Mouse (Mus musculus): Measurements from ENCODE around the gene Ccdc89. TPM values are rescaled to one million over a fixed set of nuclear protein-coding genes. Genes with fewer than 3 reads are reported as not detected.

Ccdc89 gene
- not detected in 2 replicates for total RNA-seq (2015)
- 0.54 and 0.58 TPM in 2 replicates for total RNA-seq (2017)

- ATAC-seq (replicated peaks; ENCODE audit: poor library complexity): peak; percentile 100
These were observed at the start of gene Ccdc89 for GRCm38 (mm10) chr7:90426020-90427001. Ccdc89 (plus strand) TSS chr7:90426577.

DNA sequence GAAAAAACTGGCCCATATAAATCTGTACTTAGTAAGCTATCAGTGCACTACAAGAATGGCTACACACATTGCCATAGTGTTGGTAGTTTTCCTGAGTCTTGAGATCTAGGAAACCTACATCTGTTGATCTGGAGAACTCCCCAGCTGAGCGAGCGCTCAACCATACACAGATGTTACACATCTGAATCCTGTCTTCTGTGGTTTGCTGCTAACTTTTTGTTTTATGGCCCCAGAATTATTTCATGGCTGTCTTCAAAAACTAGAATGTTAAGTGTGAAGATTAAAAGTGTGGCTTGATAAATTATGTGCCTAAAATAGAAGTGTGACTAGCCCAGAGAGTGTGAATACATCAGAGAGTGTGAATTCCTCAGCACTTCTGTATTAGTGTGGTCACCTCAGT, 42.0 kb upstream of the Ccdc89 start:
- ATAC-seq (replicated peaks; ENCODE audit: poor library complexity): no peak

GRCm38 (mm10) chr7:90386885-90387459, 39.4 kb upstream of the Ccdc89 start:
- ATAC-seq (replicated peaks; ENCODE audit: poor library complexity): no peak

DNA sequence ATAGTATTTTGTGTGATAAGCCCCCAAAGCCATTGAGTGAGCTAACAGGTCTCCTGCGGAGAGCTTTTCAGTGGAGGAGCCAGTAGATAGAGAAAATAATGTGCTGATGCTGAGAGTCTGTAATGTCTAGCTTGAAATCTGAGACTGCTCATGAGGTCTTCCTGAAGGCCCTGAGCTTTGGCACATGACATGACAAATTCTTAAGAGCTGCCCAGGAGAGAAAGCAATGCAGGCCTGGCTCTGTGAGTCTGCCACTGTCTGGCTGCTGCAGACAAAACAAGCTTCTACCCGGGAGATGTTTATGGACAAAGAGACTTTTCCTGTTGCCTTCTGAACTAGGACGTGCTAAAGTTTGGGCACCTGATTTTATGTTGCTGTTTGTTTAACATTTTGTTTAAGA, 36.6 kb upstream of the Ccdc89 start:
- ATAC-seq (replicated peaks; ENCODE audit: poor library complexity): no peak

DNA sequence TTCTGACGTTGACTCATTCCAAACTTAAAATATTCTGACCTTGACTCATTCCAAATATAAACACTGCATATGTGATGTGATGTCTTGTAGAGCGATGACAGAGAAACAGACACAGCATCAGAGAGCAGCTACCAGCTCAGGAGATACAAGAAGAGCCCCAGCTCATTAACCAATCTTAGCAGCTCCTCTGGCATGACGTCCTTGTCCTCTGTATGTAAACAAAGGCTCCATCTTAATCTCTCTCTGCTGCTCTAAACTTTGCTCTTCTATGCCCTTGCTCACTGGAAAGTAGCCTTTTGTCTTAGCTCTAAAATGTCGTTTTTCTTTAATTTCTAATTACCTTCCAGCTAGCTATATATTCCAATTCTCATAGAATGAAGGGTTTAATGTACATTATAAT, 31.3 kb upstream of the Ccdc89 start:
- no peak for ATAC-seq (replicated peaks; ENCODE audit: poor library complexity)

DNA sequence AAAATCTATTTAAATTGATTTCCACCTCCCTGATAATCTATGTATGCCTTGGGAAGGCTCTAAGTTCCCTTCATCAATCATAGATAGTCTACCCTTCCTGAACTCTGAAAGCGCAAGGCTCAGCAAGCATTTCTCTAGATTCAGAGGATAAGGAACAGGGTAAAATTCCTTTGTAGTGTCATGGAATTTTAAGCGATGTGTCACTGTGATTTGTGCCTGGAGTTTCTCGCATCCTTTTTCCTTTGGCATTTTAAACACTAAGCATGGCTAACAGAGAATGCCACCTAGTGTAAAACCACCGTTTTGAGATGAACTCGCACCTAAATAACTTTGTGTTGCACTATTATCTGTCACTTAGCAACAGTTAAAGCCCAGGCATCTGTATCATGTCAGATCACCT, 30.4 kb upstream of the Ccdc89 start:
- no peak for ATAC-seq (replicated peaks; ENCODE audit: poor library complexity)

DNA sequence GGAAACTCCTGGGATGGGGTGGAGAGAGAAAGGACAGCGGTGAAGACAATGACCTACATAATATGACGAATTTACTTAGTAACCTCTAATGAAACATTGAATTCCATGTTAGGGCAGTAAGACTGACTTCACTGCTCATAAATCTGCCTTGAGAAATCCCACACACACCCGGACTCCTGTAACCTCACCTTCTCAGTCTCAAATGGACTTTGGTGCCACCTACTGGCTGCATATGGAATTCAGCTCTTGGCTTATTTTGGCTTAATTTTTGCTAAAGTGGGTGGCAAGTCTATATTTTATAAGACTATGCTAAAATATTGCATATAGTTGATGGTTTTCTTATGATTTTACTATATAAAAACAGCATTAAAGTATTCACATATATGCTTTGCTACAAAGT, 16.4 kb upstream of the Ccdc89 start:
- peak; percentile 92 for ATAC-seq (replicated peaks; ENCODE audit: poor library complexity)

- ATAC-seq (replicated peaks; ENCODE audit: poor library complexity): no peak
These were observed 629 bp downstream of the Ccdc89 start for GRCm38 (mm10) chr7:90427006-90427405.

GRCm38 (mm10) chr7:90432221-90432620, 5.8 kb downstream of the Ccdc89 start:
- no peak for ATAC-seq (replicated peaks; ENCODE audit: poor library complexity)

DNA sequence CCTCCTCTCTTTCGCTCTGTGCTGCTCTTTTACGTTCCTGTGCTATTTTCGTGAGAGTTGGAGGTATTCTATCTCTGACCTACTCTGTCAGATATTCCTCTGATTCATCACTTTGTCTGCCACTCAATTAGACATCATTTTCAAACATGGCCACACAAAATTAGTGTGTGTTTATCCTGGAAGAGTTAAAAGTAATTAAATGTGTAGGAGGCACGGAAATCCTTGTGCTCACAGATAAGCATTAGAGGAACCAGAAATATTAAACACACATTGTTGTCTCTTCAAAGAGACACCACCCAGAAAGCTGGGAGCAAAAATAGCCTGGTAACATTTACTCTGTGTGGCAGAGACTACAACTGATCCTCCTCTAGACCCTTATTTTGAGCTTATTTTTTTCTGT, 13.7 kb downstream of the Ccdc89 start:
- no peak for ATAC-seq (replicated peaks; ENCODE audit: poor library complexity)

GRCm38 (mm10) chr7:90442070-90442469, 15.7 kb downstream of the Ccdc89 start:
- peak; percentile 8 for ATAC-seq (replicated peaks; ENCODE audit: poor library complexity)

DNA sequence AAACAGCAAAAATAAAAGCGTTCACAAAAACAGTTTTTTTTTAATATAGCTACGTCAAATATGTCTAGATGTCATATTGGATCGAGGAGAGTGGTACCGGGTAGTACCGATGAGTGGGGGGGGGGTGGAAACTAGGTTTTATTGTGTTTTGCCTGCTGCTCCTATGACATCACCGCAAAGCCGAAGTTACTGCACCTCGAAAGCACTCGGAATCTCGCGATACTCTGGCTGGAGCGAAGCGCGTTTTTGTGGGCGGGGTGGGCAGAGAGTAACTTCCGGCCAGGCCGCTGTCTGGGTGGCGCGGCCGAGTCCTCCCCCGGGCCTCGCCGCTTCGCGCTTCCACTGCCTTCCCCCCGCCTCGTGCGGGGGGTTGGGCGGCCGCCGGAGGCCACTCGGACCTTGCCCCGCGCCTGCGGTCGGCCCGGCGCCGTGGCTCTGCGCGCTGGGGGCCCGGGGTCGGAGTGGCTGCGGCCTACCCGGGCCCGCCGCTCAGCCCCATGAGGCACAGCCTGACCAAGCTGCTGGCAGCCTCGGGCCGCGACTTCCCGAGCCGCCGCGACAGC, 16.2 kb downstream of the Ccdc89 start, which contains the start of gene Crebzf:
Gene Crebzf, plus strand, starts transcription at position 212 of the 563 bp plus-strand sequence.
- peak; percentile 88 for ATAC-seq (replicated peaks; ENCODE audit: poor library complexity)

DNA sequence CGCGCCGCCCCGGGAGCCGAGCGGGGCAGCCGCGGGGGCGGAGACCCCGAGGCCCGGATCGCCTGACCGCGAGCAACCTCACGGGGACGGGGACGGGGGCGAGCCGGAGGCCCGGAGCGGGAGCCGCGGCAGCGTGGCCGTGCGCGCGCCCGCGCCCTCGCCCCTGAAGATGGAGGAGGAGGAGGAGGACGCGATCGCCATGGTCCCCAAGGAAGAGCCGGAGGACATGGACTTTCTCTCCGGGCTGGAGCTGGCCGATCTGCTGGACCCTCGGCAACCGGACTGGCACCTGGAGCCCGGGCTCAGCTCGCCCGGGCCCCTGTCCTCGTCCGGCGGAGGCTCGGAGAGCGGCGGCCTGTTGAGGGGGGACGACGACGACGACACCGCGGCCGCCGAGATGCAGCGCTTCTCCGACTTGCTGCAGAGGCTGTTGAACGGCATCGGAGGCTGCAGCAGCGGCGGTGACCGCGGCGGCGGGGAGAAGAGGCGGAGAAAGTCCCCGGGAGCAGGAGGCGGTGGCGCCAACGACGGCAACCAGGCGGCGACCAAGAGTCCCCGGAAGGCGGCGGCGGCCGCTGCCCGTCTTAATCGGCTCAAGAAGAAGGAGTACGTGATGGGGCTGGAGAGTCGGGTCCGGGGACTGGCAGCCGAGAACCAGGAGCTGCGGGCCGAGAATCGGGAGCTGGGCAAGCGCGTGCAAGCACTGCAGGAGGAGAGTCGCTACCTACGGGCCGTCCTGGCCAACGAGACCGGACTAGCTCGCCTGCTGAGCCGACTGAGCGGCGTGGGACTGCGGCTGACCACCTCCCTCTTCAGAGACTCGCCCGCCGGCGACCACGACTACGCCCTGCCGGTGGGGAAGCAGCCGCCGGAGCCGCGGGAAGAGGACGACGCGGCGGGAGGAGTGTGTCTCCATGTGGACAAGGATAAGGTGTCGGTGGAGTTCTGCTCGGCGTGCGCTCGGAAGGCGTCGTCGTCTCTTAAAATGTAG, 17.0 kb downstream of the Ccdc89 start:
- ATAC-seq (replicated peaks; ENCODE audit: poor library complexity): peak; percentile 40

DNA sequence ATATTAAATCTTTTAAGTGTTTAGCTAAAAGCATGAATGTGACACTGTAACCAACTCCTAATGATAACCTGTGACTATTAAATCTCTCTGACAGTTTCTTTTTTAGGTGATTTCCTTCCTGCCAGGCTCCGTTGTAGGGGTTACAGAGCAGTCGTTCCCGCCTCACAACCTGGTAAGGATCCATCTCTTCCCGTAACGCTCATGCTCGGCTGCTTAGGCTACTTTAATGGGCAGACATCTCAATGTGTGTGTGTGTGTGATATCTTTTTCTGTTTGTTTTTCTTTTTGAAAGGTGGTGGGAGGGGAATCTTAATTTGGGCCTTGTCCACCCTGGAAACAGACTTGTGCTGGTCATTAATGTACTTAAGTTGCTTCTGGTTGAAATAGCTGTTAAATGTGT, 17.8 kb downstream of the Ccdc89 start:
- ATAC-seq (replicated peaks; ENCODE audit: poor library complexity): no peak

DNA sequence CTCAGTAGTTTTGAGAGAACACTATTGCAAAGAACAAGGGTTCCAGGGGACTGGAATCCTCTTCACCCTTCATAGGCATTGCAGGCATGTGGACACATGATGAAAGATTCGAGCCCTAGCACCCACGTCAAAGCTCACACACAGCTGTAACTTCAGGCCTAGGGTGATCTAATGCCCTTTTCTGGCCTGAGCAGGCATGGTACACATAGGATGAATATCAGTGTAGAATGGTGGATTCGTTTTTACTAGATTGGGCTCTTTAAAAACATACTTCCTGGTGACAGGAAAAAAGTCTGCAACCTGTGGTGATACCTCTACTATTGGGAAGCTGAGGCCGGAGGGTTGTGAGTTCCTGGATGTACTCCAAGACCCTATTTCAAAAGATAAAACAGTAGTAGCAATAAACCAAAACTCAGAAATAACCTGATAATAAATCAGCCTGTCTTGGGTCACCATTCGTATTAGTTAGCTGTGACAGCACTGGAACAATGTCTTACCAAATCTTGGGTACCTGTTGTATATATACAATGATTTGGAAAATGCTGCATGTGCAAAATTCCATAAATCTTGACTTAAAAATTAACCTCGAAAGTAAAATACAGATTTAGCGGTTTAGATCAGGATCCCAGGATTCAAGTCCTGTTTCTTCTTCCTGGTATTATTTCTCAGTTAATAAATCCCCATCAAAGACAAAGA, 29.9 kb downstream of the Ccdc89 start:
- ATAC-seq (replicated peaks; ENCODE audit: poor library complexity): no peak

DNA sequence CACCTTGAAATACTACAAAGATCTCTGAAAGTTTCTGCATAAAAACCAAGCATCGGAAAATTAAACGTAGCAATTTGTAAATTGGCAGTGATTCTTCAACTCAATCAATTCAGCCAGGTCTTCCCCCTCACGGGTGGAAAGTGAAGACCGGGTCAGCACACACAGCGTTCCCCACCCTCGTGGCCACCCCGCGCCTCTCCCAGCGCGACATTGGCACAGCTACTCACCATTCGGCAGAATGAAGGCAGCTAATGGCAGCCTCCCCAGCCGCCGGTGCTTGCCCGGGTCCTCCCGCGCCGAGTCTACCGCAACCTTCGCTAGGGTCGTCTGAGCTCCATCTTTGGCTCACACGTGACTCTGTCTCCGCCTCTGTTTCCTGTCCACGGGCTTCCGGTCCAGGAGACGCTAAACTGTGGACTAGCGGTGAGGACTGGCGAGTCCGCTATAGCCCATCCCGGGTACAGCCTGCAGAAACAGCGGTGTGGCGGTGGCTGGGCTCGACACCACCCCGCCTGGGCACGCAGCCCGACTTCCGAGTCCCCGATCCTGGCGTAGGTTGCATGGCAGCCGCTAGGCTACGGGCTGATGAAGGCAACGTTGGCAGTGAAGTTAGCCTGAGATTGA, 30.6 kb downstream of the Ccdc89 start, which contains the start of gene Tmem126a:
Gene Tmem126a, minus strand, starts transcription at position 385 of the 624 bp plus-strand sequence.
- peak; percentile 88 for ATAC-seq (replicated peaks; ENCODE audit: poor library complexity)

- peak; percentile 19; the same call in 1 of the 2 replicates for ATAC-seq (replicated peaks; ENCODE audit: poor library complexity)
These were observed 31.1 kb downstream of the Ccdc89 start for GRCm38 (mm10) chr7:90457517-90457916.

DNA sequence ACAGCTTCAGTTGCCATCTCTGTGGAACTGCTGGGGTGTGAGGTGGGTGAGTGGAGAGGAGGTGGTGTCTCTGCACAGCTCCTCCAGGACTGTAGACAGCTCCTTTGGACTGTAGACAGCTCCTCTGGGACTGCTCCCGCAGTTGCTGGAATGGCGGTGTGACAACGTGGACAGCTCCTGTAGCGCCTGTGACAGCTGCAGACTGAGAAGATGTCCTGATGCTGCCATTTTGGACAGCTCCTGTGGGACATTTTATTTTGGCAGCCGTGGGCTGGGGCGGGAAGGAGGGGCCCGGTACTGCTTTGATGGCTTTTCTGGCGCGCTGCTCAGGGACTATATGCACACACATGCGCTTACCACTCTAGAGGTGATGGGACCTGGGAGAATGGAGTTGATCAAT, 34.0 kb downstream of the Ccdc89 start:
- no peak for ATAC-seq (replicated peaks; ENCODE audit: poor library complexity)

DNA sequence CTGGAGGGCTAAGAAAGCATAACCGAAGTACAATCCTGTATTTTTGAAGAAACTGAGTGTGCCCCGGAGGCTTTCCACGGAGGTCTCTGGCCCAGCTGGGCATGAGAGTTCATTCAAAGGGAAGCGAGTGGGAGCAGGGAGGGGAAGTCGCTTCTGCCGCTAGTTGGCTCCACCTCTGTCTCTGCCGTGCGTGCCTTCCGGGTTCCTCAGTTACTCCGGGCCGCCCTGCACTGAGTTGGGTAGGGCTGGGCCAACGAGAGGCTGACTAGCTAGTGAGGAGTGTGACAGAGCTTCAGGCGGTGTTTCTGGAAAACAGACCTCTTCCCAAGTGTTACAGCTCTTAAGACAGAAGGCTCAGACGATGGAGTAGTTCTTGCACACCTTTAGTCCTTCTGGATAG, 34.6 kb downstream of the Ccdc89 start:
- peak; percentile 70 for ATAC-seq (replicated peaks; ENCODE audit: poor library complexity)
